Mouse (Mus musculus): ENCODE results near the gene Rnasel. TPM values are rescaled to one million over a fixed set of nuclear protein-coding genes. Genes with fewer than 3 reads are reported as not detected.

Rnasel gene
- polyA plus RNA-seq, 1 experiment: 10.9 TPM

DNA sequence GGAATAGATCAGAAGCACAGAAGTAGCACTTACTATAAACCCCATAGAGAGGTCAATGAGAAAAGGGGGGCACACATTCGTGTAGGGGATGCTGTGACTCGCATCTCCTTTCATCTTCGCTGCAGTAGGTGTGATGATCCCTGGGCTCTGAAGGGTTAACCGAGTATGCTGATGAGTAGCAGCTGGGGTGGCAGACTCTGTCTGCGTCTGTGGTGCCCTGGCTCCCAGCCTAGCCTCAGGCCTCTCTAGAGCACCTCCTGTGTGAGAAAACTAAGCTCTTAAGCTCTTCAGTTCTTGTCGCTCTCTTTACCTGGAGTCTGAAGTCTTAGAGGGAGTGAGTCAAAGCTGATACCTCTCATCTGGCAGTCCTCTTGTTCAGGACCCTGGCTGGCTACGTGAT is 45.1 kb upstream of the Rnasel start:
- no peaks in the 10 kb centered on the region; the same call in 1 of the 2 replicates for H3K27me3 ChIP-seq (ENCODE audit: control insufficient read depth, insufficient read depth, low read length)
- 43% methylated on average over 7 of the region's 7 CpGs for WGBS
- no peak for TF ChIP-seq POLR2A (IDR thresholded peaks at IDR 0.05; ENCODE audit: low read depth, low read length)
- TF ChIP-seq CTCF (IDR thresholded peaks at IDR 0.05; ENCODE audit: extremely low read depth, insufficient read length, insufficient replicate concordance, low read depth, low read length): no peak
- no peak overlapping the region for H3K4me3 ChIP-seq (ENCODE audit: low read depth, low read length)
- no peaks in the 10 kb centered on the region for H3K4me1 ChIP-seq (ENCODE audit: control insufficient read depth, insufficient read depth, insufficient read length, low read length)
- no peak overlapping the region for H3K27ac ChIP-seq (ENCODE audit: insufficient read depth, low read depth, low read length)
- H3K36me3 ChIP-seq (ENCODE audit: control insufficient read depth, insufficient read depth, low read length): no peaks in the 10 kb centered on the region

DNA sequence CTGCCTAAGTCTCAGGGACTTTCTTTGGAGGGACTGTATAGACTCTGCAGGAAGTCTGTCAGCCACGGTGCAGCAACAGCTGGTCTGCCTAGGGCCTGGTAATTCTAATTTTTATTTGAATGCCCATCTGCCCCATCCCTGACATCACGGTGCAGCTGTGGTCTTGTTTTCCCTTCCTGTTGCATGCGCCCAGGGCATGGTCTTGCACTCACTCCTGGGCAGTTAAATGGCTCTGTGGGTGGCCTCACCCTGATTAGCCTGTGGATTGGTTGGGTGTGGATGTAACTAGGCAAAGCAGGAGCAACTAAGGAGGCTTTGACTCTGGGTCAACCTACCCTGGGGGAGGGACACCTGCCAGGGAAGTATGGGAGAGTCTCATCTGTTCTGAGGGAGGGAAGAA is 44.2 kb upstream of the Rnasel start:
- H3K27ac ChIP-seq (ENCODE audit: insufficient read depth, low read depth, low read length): no peak overlapping the region
- no peak overlapping the region for H3K4me3 ChIP-seq (ENCODE audit: low read depth, low read length)
- TF ChIP-seq CTCF (IDR thresholded peaks at IDR 0.05; ENCODE audit: extremely low read depth, insufficient read length, insufficient replicate concordance, low read depth, low read length) (no peak), POLR2A (IDR thresholded peaks at IDR 0.05; ENCODE audit: low read depth, low read length) (no peak)
- H3K4me1 ChIP-seq (ENCODE audit: control insufficient read depth, insufficient read depth, insufficient read length, low read length): no peaks in the 10 kb centered on the region
- H3K27me3 ChIP-seq (ENCODE audit: control insufficient read depth, insufficient read depth, low read length): no peaks in the 10 kb centered on the region; the same call in 1 of the 2 replicates
- WGBS: 43% methylated on average over 3 of the region's 3 CpGs
- no peaks in the 10 kb centered on the region for H3K36me3 ChIP-seq (ENCODE audit: control insufficient read depth, insufficient read depth, low read length)

DNA sequence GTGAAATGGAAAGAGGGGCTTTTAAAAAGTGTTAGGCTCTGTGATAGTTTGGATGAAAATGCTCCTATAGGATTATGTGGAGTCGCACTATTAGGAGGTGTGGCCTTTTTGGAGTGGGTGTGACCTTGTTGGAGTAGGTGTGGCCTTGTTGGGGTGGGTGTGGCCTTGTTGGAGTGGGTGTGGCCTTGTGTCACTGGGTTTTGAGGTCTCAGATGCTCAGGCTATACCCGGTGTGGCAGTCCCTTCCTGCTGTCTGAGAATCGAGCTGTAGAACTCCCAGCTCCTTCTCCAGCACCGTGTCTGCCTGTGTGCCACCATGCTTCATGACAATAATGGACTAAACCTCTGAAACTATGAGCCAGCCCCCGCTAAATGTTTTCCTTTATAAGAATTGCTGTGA is 40.6 kb upstream of the Rnasel start:
- no peaks in the 10 kb centered on the region for H3K4me1 ChIP-seq (ENCODE audit: control insufficient read depth, insufficient read depth, insufficient read length, low read length)
- H3K27me3 ChIP-seq (ENCODE audit: control insufficient read depth, insufficient read depth, low read length): no peaks in the 10 kb centered on the region; the same call in 1 of the 2 replicates
- no peak overlapping the region for H3K27ac ChIP-seq (ENCODE audit: insufficient read depth, low read depth, low read length)
- TF ChIP-seq POLR2A (IDR thresholded peaks at IDR 0.05; ENCODE audit: low read depth, low read length) (no peak), CTCF (IDR thresholded peaks at IDR 0.05; ENCODE audit: extremely low read depth, insufficient read length, insufficient replicate concordance, low read depth, low read length) (no peak)
- no peak overlapping the region for H3K4me3 ChIP-seq (ENCODE audit: low read depth, low read length)
- WGBS: 85% methylated on average over 5 of the region's 5 CpGs
- no peaks in the 10 kb centered on the region for H3K36me3 ChIP-seq (ENCODE audit: control insufficient read depth, insufficient read depth, low read length)

DNA sequence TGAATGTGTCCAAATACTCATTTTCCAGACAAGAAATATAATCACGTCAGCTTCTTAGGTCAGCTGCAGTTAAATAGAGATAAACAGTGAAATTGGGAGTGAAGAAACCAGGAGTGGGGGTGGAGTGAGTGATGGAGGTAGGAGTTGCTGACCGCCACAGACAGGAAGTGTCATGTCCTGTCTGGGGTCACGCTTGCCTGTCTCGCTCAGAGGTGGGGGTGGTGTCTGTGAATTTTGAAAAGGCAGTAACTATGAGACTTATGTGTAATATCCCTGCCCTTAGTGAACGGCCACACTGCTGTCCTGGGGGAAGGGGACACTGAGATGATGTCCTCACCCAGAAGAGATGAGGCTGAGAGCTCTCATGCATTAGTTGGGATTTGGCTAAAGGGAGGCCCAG is 39.8 kb upstream of the Rnasel start:
- 58% methylated on average over 5 of the region's 5 CpGs for WGBS
- Histone ChIP-seq H3K36me3 (ENCODE audit: control insufficient read depth, insufficient read depth, low read length) (no peaks in the 10 kb centered on the region), H3K27ac (ENCODE audit: insufficient read depth, low read depth, low read length) (no peak overlapping the region)

DNA sequence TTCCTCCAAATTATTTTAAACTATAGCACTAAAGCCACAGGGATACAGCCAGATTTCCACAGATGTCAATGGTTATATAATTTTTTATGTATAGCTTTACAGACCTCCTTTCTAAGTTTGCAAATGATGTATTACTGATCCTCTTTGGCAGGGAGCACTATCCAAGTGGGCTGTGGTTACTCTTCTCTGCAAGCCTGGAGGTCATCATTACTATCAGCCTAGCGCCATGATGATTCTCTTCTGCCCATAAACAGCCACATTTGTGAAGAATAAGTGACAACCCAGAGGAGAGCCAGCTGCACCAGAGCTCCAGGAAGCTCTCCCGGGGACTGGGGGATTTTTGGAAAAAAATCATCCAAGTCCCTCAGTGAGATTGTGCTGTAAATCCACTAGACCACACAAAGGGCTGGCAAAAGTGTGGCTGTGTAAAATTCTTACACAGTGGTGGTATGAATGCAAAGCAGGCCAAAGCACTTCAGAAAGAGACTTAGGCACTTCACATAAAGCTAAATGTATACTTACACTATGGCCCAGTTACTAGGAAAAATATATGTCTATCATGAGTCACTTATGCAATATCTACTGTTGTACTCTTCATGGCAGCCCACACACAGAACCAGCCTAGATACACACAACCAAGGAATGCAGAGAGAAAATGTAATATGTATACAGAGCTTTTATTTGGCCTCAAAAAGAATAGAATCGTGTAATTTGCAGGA is 37.5 kb upstream of the Rnasel start:
- TF ChIP-seq POLR2A (IDR thresholded peaks at IDR 0.05; ENCODE audit: low read depth, low read length): no peak
- TF ChIP-seq CTCF (IDR thresholded peaks at IDR 0.05; ENCODE audit: extremely low read depth, insufficient read length, insufficient replicate concordance, low read depth, low read length): no peak

More for the DNA sequence above, 39.8 kb upstream of the Rnasel start:
- H3K4me3 ChIP-seq (ENCODE audit: low read depth, low read length): no peak overlapping the region
- no peaks in the 10 kb centered on the region for H3K27me3 ChIP-seq (ENCODE audit: control insufficient read depth, insufficient read depth, low read length)
- TF ChIP-seq CTCF (IDR thresholded peaks at IDR 0.05; ENCODE audit: extremely low read depth, insufficient read length, insufficient replicate concordance, low read depth, low read length) (no peak), POLR2A (IDR thresholded peaks at IDR 0.05; ENCODE audit: low read depth, low read length) (no peak)
- no peaks in the 10 kb centered on the region for H3K4me1 ChIP-seq (ENCODE audit: control insufficient read depth, insufficient read depth, insufficient read length, low read length)

DNA sequence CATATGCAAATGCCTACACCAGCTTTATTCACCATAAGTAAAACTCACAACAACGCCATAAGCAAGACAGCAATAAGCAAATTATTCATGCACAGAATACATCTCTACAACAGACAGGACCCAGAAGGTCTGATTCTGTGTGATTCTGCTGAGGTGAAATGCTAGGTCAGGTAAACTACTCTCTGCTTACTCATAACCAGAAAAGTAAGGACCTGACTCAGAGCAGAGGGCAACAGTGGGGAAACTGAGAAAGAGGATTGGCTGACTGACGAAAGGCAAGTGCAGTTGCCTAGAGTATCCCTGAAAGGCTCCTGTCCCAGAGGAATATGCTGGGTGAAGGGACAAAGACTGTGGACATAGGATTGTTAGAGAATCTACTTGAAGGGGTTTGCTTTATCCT is 36.6 kb upstream of the Rnasel start:
- 89% methylated on average over 2 of the region's 2 CpGs for WGBS
- TF ChIP-seq POLR2A (IDR thresholded peaks at IDR 0.05; ENCODE audit: low read depth, low read length): no peak
- TF ChIP-seq CTCF (IDR thresholded peaks at IDR 0.05; ENCODE audit: extremely low read depth, insufficient read length, insufficient replicate concordance, low read depth, low read length): no peak
- Histone ChIP-seq H3K27ac (ENCODE audit: insufficient read depth, low read depth, low read length) (no peak overlapping the region), H3K27me3 (ENCODE audit: control insufficient read depth, insufficient read depth, low read length) (no peaks in the 10 kb centered on the region), H3K4me1 (ENCODE audit: control insufficient read depth, insufficient read depth, insufficient read length, low read length) (no peaks in the 10 kb centered on the region), H3K36me3 (ENCODE audit: control insufficient read depth, insufficient read depth, low read length) (no peaks in the 10 kb centered on the region), H3K4me3 (ENCODE audit: low read depth, low read length) (no peak overlapping the region)

More for the DNA sequence above, 37.5 kb upstream of the Rnasel start:
- Histone ChIP-seq H3K27me3 (ENCODE audit: control insufficient read depth, insufficient read depth, low read length) (no peaks in the 10 kb centered on the region), H3K27ac (ENCODE audit: insufficient read depth, low read depth, low read length) (no peak overlapping the region), H3K4me1 (ENCODE audit: control insufficient read depth, insufficient read depth, insufficient read length, low read length) (no peaks in the 10 kb centered on the region), H3K36me3 (ENCODE audit: control insufficient read depth, insufficient read depth, low read length) (no peaks in the 10 kb centered on the region), H3K4me3 (ENCODE audit: low read depth, low read length) (no peak overlapping the region)
- 79% methylated on average over 3 of the region's 3 CpGs for WGBS

DNA sequence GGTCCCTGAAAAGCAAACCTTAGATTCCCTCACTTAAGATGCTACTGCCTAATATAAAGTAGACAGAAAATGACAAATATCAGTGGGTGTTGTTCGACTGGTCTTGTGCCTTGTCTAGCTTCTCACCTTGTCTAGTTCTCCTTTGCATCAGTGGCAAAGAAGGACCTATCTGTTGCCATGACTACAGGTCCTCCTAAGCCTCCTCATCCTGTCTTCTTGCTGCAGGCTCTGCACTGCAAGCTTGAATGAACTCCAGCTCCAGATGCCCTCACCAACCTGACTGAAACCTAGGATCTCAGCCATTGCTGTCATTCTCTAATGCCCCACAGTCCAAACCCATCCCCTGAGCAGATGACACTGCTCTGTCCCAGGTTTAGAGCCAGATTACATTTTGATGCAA is 31.2 kb upstream of the Rnasel start:
- Histone ChIP-seq H3K4me1 (ENCODE audit: control insufficient read depth, insufficient read depth, insufficient read length, low read length) (no peaks in the 10 kb centered on the region), H3K27ac (ENCODE audit: insufficient read depth, low read depth, low read length) (no peak overlapping the region), H3K27me3 (ENCODE audit: control insufficient read depth, insufficient read depth, low read length) (no peaks in the 10 kb centered on the region), H3K4me3 (ENCODE audit: low read depth, low read length) (no peak overlapping the region), H3K36me3 (ENCODE audit: control insufficient read depth, insufficient read depth, low read length) (no peaks in the 10 kb centered on the region)
- TF ChIP-seq POLR2A (IDR thresholded peaks at IDR 0.05; ENCODE audit: low read depth, low read length): no peak
- TF ChIP-seq CTCF (IDR thresholded peaks at IDR 0.05; ENCODE audit: extremely low read depth, insufficient read length, insufficient replicate concordance, low read depth, low read length): no peak
- 79% methylated on average over 1 of the region's 1 CpGs for WGBS

Measured in small intestine, adult 2 months (tissue).